Mouse (Mus musculus) stomach, embryonic 16.5 days (tissue): ENCODE measurements around the gene Elmod3. TPM values are rescaled to one million over a fixed set of nuclear protein-coding genes. Genes with fewer than 3 reads are reported as not detected.

ENCODE experiments used
- ATAC-seq: fragments of 200-750 bp; cut with Nextera tagmentation; 2 replicates; pipeline ENCODE4 v1.8.0; 2017; ENCODE audit warnings: moderate number of reproducible peaks, moderate TSS enrichment; ENCODE audit not compliant: insufficient read depth, low FRiP score
- H3K27ac ChIP-seq: fragments of 300-500 bp; sonication (generic); 2 replicates; pipeline ENCODE4 v1.5.1; 2014; ENCODE audit warnings: low read length
- H3K27me3 ChIP-seq: fragments of 300-500 bp; sonication (generic); 2 replicates; pipeline ENCODE4 v1.6.1; 2014; ENCODE audit warnings: low read length, control low read depth, mixed read lengths; ENCODE audit not compliant: control insufficient read depth, insufficient read depth
- H3K36me3 ChIP-seq: fragments of 300-500 bp; sonication (generic); 2 replicates; pipeline ENCODE4 v1.6.1; 2014; ENCODE audit warnings: low read length; ENCODE audit not compliant: control insufficient read depth, insufficient read depth
- H3K4me1 ChIP-seq: fragments of 300-500 bp; sonication (generic); 2 replicates; pipeline ENCODE4 v1.6.1; 2014; ENCODE audit warnings: low read length, control low read depth, mixed read lengths; ENCODE audit not compliant: control insufficient read depth, insufficient read depth
- H3K4me2 ChIP-seq: fragments of 300-500 bp; sonication (generic); 2 replicates; pipeline ENCODE4 v1.6.1; 2014; ENCODE audit warnings: low read depth, low read length, mixed read lengths
- H3K4me3 ChIP-seq: fragments of 300-500 bp; sonication (generic); replicated peaks from 2 replicates; pipeline ENCODE4 v1.5.1; 2014; ENCODE audit warnings: mild to moderate bottlenecking, low read length
- H3K9ac ChIP-seq: fragments of 300-500 bp; sonication (generic); 2 replicates; pipeline ENCODE4 v1.6.1; 2014; ENCODE audit warnings: low read length
- H3K9me3 ChIP-seq: fragments of 300-500 bp; sonication (generic); replicated peaks from 2 replicates; pipeline ENCODE4 v1.6.1; 2016; ENCODE audit warnings: low read length, control low read depth; ENCODE audit not compliant: control insufficient read depth
- WGBS: fragments of 180-500 bp; shearing (Covaris S2); extraction: QIAGEN DNeasy Blood & Tissue Kit; methylation state at CpG from one replicate; pipeline ENCODE4 v1.1.7; 2014; 5-methylcytosine and 5-hydroxymethylcytosine counted together
- polyA plus RNA-seq: library from polyadenylated mRNA; unstranded; fragments of >200 nt; fragmentation: Nextera tagmentation; extraction: Ambion mirVana; gene quantifications from 2 replicates; pipeline ENCODE4 v1.2.1, GENCODE M21; 2015

The Elmod3 gene
- polyA plus RNA-seq: 18.1 and 19.6 TPM in 2 replicates

GRCm38 (mm10) chr6:72597956-72598753 lies at the start of gene Elmod3, which contains the start of gene Retsat:
TSS of gene Elmod3 (minus strand) at chr6:72598413.
TSS of gene Retsat (plus strand) at chr6:72598475.
- Histone ChIP-seq H3K27me3 (no peaks in the 10 kb centered on the region), H3K4me3 (peak within 1 kb of the TSS; percentile 60), H3K4me2 (peak within 1 kb of the TSS; percentile 61), H3K9ac (peak within 1 kb of the TSS; percentile 84), H3K4me1 (peaks cover 17% of the 10 kb centered on the region), H3K9me3 (no peaks in the 10 kb centered on the region), H3K36me3 (no peaks in the 10 kb centered on the region), H3K27ac (peak within 1 kb of the TSS; percentile 95)
- ATAC-seq: peak; percentile 91
- WGBS: under 1% methylated on average over 38 of the region's 38 CpGs

GRCm38 (mm10) chr6:72647383-72647820 lies 49.2 kb upstream of the Elmod3 start:
- H3K27ac ChIP-seq: no peak overlapping the region
- H3K4me2 ChIP-seq: no peak overlapping the region
- H3K27me3 ChIP-seq: no peaks in the 10 kb centered on the region
- H3K9ac ChIP-seq: no peak overlapping the region
- ATAC-seq: 0 out of 2 replicates have a peak, but pooled peaks have one; percentile 16
- peaks cover 23% of the 10 kb centered on the region for H3K4me1 ChIP-seq
- H3K9me3 ChIP-seq: no peaks in the 10 kb centered on the region
- 46% methylated on average over 10 of the region's 10 CpGs for WGBS
- H3K36me3 ChIP-seq: no peaks in the 10 kb centered on the region
- H3K4me3 ChIP-seq: no peak overlapping the region

- no peak overlapping the region for H3K9ac ChIP-seq
- 89% methylated on average over 7 of the region's 7 CpGs for WGBS
- no peak overlapping the region for H3K4me2 ChIP-seq
- peaks cover 15% of the 10 kb centered on the region for H3K4me1 ChIP-seq
- H3K27ac ChIP-seq: no peak overlapping the region
- no peaks in the 10 kb centered on the region for H3K36me3 ChIP-seq
- H3K4me3 ChIP-seq: no peak overlapping the region
- ATAC-seq: no peak
- no peaks in the 10 kb centered on the region for H3K27me3 ChIP-seq
- no peaks in the 10 kb centered on the region for H3K9me3 ChIP-seq
Observed at GRCm38 (mm10) chr6:72645364-72645763, 47.2 kb upstream of the Elmod3 start.

GRCm38 (mm10) chr6:72644576-72644975 lies 46.4 kb upstream of the Elmod3 start:
- Histone ChIP-seq H3K36me3 (no peaks in the 10 kb centered on the region), H3K27ac (no peak overlapping the region), H3K9ac (no peak overlapping the region), H3K9me3 (no peaks in the 10 kb centered on the region), H3K27me3 (no peaks in the 10 kb centered on the region), H3K4me3 (no peak overlapping the region), H3K4me2 (no peak overlapping the region), H3K4me1 (peaks cover 9% of the 10 kb centered on the region)
- ATAC-seq: no peak
- 56% methylated on average over 4 of the region's 4 CpGs for WGBS

- 60% methylated on average over 18 of the region's 18 CpGs for WGBS
- H3K27me3 ChIP-seq: no peaks in the 10 kb centered on the region
- no peaks in the 10 kb centered on the region for H3K9me3 ChIP-seq
- no peaks in the 10 kb centered on the region for H3K4me1 ChIP-seq
- H3K27ac ChIP-seq: peak overlapping the region; percentile 70
- no peak overlapping the region for H3K9ac ChIP-seq
- H3K4me3 ChIP-seq: no peak overlapping the region
- ATAC-seq: peak; percentile 89
- no peaks in the 10 kb centered on the region for H3K36me3 ChIP-seq
- no peak overlapping the region for H3K4me2 ChIP-seq
Observed at GRCm38 (mm10) chr6:72641218-72641954, 43.2 kb upstream of the Elmod3 start.

- Histone ChIP-seq H3K36me3 (0 out of 2 replicates have a peak, but pooled peaks cover 3% of the 10 kb centered on the region), H3K4me2 (no peak overlapping the region), H3K9me3 (no peaks in the 10 kb centered on the region), H3K9ac (no peak overlapping the region), H3K27ac (no peak overlapping the region), H3K27me3 (no peaks in the 10 kb centered on the region), H3K4me1 (peaks cover 4% of the 10 kb centered on the region; the same call in 1 of the 2 replicates), H3K4me3 (no peak overlapping the region)
- ATAC-seq: no peak
- WGBS: 82% methylated on average over 3 of the region's 3 CpGs
Observed at GRCm38 (mm10) chr6:72636940-72637339, 38.7 kb upstream of the Elmod3 start.

GRCm38 (mm10) chr6:72635760-72636431 lies 37.7 kb upstream of the Elmod3 start:
- H3K9me3 ChIP-seq: no peaks in the 10 kb centered on the region
- ATAC-seq: peak; percentile 59; the same call in 1 of the 2 replicates
- no peak overlapping the region for H3K27ac ChIP-seq
- peak overlapping the region; percentile 23; the same call in 1 of the 2 replicates for H3K4me2 ChIP-seq
- 38% methylated on average over 12 of the region's 12 CpGs for WGBS
- 0 out of 2 replicates have a peak overlapping the region, but pooled peaks have one; percentile 49 for H3K9ac ChIP-seq
- H3K27me3 ChIP-seq: no peaks in the 10 kb centered on the region
- 0 out of 2 replicates have a peak, but pooled peaks cover 3% of the 10 kb centered on the region for H3K36me3 ChIP-seq
- H3K4me3 ChIP-seq: no peak overlapping the region
- H3K4me1 ChIP-seq: peaks cover 4% of the 10 kb centered on the region; the same call in 1 of the 2 replicates

GRCm38 (mm10) chr6:72634311-72634710 lies 36.1 kb upstream of the Elmod3 start:
- peaks cover 4% of the 10 kb centered on the region; the same call in 1 of the 2 replicates for H3K4me1 ChIP-seq
- no peaks in the 10 kb centered on the region for H3K9me3 ChIP-seq
- no peak overlapping the region for H3K4me3 ChIP-seq
- no peak for ATAC-seq
- H3K9ac ChIP-seq: no peak overlapping the region
- no peak overlapping the region for H3K27ac ChIP-seq
- 0 out of 2 replicates have a peak, but pooled peaks cover 3% of the 10 kb centered on the region for H3K36me3 ChIP-seq
- 68% methylated on average over 10 of the region's 10 CpGs for WGBS
- H3K4me2 ChIP-seq: no peak overlapping the region
- H3K27me3 ChIP-seq: no peaks in the 10 kb centered on the region
